Mouse (Mus musculus) T-cell, adult 2 months (primary cell): ENCODE data around the gene Ccdc57.

Experiments
- DNase-seq: peaks from one replicate; pipeline ENCODE4 v3.0.0; 2022; ENCODE audit warnings: low spot score

Ccdc57 gene

DNA sequence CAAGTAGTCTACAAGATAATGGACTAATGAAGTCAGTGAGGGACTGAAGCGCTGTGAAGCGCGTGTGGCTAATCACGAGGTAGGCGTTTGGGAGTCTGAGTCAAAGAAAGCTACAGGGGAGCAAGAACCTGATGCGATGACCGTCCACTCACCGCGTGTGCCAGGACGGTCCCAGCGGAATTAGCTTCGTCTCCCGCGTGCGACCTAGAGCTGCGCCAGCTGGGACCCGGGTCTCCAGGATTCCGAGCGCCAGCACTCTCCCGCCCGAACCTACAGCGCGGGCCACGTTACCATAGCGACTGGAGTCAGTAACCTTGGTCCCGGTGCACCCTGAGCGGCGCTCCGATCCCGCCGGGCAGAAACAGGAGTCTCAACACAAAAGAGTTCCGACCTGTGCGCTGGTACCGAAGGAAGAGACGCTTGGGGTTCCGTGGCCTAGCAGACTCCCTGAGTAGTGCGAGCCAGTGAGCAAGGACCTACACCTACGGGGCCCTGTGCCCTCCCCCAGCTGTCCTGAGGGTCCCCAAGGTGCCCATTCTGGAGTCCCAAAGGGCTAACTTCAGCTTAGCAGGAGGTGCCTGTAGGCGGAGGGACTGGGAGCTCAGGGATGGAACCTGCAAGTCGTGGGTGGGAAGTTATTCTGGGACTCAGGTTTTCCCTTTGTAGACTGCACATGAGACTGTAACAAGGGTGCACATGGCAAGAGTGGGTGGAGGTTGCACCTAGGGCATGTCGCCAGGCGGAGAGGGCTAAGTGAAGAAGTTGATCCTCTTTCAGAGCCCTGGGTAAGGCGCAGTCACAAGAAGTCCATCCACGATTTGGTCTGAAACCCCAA is at the start of gene Ccdc57:
Gene Ccdc57 (minus strand): TSS at position 309 of the 835 bp plus-strand sequence.
- peak; percentile 86 for DNase-seq

GRCm38 (mm10) chr11:120982459-120982858 is 49.8 kb upstream of the Ccdc57 start:
- no peak for DNase-seq

- no peak for DNase-seq
Measured at GRCm38 (mm10) chr11:120981661-120982060, 49.0 kb upstream of the Ccdc57 start.

DNA sequence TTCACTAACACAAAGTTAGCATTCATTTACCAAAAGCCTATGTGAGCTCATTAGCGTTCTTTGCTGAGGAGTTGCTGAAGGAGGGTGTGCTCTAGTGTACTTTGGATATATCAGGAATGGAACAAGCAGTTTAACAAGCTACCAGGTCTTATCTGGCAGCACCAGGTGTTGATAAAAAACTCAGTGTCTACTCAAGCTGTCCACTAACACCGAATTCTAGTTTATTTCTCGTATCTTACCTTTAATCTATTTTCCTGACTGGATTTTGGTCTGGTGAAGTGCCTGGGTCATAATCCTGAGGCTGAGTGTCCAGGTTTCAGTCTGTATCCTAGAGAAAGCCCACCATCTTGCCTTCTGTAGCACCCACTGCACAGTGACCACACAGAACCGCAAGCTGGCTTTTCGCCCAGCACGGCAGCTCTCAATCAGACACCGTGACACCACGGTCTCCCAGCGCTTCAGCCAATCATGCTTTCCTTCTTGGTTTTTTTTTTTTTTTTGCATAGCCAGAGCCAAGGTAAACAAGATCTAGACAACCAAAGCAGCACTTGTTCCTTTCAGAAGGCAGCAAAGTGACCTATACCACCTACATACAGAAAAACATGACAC is 47.9 kb upstream of the Ccdc57 start:
- DNase-seq = no peak

DNA sequence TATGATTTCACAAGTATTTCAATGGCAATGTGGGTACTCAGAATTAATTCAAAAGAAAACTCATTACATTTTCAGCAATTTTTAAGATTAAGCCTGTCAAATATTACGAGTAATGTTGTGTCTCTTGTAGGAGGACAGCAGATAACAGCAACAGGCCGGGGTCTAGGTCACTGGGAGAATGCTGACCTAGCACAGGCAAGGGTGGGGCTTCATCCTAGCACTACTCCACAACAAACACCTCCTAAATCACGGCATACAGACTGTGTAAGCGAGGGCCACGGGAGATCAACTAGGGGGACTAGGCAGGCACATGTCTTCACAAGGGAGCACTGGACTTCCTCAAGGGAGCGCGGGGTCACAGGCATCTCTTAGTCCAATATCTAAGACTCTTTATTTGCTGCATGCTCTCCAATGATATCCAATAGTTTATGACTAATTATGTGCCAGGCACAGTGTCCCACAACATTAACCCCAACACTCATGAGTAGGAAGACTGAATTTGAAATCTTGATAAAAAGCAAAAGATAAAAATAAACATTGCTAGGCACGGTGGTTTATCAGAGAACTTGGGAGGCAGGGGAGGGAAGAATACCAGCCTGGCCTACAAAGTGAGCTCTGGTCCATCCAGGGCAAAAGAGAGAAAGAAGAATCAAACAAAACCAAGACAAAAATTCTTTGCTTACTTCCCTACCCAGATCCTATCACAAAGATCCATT is 47.2 kb upstream of the Ccdc57 start:
- DNase-seq = no peak

DNA sequence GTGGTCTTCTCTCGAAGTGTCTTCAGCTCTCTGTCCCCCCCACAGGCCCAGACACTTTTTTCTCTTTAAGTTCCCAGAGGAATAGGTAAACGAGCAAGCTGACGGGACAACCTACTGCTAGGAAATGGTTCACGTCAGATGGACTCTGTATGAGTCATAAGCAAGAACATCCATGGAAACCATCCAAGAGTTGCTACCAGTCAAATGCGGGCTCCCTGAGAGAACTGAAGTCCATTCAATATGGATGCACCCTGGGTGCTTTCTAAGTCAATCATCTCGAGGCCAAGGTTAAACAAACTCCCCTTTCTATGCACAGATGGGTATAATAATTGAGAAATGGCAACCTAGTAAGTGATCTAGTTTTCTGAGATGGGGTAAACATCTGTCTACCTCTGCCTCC is 40.6 kb upstream of the Ccdc57 start:
- DNase-seq = no peak

GRCm38 (mm10) chr11:120971237-120971636 is 38.6 kb upstream of the Ccdc57 start:
- DNase-seq = no peak

DNA sequence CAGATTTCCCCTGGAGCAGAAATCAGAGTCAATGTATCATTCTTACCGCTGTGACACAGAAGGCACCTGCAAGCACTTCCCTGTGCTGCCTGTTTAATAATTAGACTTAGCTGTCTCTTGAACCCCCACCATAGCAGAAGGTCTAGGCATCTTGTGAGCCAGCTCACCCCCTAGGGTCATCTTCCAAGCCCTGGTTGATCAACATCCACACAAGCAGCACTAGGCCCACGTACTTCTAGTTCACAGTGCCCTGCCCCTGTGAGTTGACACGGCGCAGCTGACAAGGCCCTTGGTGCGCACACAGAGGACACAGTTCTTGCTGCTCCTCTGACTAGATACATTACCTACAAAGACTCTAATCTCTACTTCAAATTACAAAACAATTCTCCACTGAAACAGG is 37.1 kb upstream of the Ccdc57 start:
- DNase-seq = no peak

GRCm38 (mm10) chr11:120965587-120965986 is 32.9 kb upstream of the Ccdc57 start:
- DNase-seq = no peak

- no peak for DNase-seq
Measured at GRCm38 (mm10) chr11:120964195-120965157, 31.8 kb upstream of the Ccdc57 start.

DNA sequence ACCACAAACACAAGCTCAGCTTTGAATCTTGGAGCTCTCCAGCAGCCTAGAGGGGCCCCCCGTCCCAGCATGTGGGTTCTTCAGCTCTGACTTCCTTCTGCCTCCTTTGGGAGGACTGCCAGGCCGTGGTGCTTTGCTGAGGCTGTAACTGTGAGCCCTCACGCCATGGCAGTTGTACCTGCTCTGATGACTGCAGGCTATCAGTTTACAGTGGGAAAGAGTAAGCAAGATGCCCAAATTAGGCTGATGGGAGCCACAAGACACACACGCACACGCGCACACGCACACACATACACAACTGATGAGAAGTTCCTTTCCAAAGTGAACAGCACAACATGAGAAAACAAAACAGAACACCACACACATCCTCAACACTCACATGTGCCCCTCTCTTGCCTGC is 30.2 kb upstream of the Ccdc57 start:
- DNase-seq = no peak

DNA sequence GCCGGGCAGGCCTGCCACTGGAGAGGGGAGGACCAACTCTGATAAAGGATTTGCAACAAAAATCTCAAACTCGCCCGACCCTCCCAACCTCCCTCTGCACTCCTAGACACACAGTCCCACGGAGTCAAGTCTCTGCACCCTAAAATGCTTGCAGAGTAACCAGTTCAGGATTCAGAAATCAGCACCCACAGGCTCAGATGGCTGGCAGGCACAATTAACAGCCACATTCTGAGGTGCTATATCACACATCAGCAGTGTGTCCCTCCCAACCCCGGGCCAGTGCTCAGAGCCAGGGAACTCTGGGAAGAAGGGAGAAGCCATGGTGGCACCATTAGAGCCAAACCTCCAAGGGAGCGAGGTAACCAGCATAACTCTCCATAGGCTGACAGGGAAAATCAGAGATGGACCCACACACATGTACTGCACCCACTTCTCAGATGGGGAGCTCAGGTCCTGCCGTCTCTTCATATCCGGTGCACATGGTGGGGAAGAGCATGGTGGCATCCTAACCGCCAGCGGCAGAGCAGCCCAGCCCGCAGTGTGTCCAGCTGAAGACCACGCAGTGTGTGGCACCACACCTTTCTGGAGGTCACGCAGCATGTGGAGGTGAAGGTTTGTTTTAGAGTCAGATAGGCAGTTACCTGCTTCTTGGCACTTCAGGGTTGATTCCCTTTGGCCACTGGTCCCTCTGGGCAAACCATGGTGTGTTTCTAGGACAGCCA is 29.5 kb upstream of the Ccdc57 start:
- DNase-seq = no peak

DNA sequence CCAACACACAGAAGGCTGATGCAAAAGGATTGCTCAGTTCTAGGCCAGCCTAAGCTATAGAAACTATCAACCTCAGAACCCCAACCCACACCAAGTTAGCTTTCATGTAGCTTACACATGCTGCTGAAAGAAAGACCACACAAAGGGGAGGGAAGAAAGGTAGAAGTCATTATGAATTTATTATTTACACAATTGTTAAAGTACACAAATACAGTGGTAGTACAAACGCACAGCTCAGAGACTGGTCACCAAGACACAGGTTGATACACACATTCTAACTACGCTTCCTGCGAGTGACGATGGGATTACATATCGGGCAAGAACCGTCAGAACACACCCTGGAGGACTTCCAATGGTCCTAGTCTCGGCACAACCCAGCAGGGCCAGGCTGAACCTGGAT is 28.9 kb upstream of the Ccdc57 start:
- no peak for DNase-seq

GRCm38 (mm10) chr11:120960248-120960647 is 27.6 kb upstream of the Ccdc57 start:
- DNase-seq = no peak

GRCm38 (mm10) chr11:120959564-120959963 is 26.9 kb upstream of the Ccdc57 start:
- no peak for DNase-seq

DNA sequence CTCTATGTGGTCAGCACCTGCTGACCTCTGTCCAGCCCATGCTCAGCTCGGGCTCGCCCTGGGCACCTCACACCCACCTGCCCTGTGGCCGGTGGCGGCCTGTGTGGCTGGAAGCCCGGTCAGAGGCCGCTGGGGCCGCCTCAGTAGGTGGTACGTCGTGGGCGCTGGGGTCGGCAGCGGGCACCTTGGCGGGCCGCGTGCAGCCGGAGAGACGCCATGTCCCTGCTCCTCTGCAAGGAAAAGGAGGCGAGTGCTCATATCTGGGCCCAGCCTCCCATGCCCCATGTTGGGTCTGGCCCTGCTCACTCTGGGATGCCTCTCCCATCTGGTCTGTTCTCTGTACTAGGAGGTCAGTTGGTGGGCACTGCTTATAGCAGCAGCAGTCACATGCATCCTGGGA is 26.4 kb upstream of the Ccdc57 start:
- DNase-seq = no peak

DNA sequence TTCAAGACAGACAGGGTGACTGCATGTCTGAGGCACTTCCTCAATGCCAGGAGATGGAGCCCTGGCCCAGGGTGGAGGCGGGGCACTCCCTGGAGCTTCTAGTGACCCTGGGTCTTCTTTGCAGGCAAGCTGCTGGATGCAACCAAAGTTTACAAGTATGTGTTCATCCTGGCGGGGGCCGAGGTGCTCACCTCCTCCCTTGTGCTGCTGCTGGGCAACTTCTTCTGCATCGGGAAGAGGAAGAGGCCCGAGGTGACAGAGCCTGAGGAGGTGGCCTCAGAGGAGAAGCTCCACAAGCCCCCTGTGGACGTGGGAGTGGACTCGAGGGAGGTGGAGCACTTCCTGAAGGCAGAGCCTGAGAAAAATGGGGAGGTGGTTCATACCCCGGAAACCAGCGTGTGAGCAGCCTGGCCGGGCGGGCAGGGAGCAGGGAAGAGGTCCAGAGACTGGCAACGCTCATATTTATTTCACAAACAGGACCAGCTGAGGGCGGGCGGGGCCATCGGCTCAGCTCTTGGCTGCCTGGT is 25.1 kb upstream of the Ccdc57 start:
- DNase-seq = no peak

- no peak for DNase-seq
Measured at GRCm38 (mm10) chr11:120957052-120957451, 24.4 kb upstream of the Ccdc57 start.

- no peak for DNase-seq
Measured at GRCm38 (mm10) chr11:120955701-120956100, 23.0 kb upstream of the Ccdc57 start.

DNA sequence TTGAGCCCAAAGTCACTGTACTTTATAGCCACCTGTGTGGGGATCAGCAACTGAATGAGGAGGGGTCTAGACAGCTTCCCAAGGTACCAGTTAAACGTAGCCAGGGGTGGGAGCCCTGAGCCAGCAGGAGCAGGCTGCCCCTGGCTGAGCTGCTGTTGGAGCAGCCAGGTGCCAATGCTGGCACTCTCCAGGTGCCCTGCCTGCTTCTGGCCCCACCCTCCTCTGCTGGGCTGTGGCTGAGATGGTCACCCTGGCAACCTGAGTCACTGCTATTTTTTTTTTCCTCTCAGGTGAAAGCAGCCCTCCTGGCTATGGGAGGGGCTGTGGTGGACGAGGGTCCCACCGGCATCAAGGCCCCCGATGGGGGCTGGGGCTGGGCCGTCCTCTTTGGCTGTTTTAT is 22.3 kb upstream of the Ccdc57 start:
- DNase-seq = no peak
